Mouse (Mus musculus): ENCODE results near the gene Ninj2. TPM values are rescaled to one million over a fixed set of nuclear protein-coding genes. Genes with fewer than 3 reads are reported as not detected.

The Ninj2 gene
- polyA plus RNA-seq, 1 experiment from 2014 or later: 0.16 TPM

DNA sequence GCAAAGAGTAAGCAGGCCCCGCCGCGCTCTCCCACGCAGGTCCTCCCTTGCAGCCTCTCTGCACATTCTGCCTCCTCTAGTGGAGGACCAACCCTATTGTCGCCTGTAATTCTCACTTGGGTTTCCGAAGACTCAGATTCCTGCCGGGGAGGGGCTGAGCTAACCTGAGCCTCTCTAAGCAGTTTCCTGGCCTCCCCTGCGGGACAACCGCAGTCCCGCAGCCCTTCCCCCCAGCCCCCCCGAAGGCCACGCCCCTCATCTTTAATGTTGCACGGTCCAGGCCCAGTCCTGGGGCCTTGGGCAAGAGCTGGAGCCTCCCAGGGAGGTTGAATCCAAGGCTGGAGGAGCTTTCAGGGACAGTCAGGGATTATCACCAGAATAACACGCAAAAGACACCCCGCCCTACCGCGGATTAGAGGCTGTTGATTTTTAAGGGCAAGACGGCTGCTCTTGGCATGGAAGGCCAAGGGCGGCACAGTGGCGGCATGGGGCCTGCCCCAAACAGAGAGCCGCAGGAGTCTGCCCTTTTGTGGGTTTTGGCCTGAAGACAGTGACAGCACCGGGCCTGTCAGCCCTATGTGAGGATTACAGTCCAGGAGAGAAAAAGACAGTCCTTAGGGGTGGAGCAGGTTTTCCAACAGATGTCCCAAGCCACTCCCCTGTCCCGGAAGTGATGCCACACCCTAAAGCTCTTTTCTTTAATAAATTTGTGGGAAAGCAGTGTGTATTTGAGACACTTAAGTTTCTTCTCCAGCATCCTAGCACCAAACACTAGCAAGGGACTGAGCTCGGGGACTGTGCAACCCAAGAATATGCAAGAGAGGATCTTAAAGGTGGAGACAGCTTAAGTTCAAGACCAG lies 95.5 kb downstream of the Ninj2 start:
- 0 out of 2 replicates have a peak overlapping the region, but pooled peaks have one; percentile 32 for H3K4me2 ChIP-seq (ENCODE audit: low read depth, low read length)
- no peaks in the 10 kb centered on the region for H3K36me3 ChIP-seq (ENCODE audit: control insufficient read depth, insufficient read depth, low read length)
- no peak overlapping the region for H3K9ac ChIP-seq (ENCODE audit: low read depth, low read length)
- H3K27me3 ChIP-seq (replicated peaks; ENCODE audit: control insufficient read depth, insufficient read depth, low read length): no peaks in the 10 kb centered on the region
- H3K4me3 ChIP-seq (ENCODE audit: low read length): no peak overlapping the region
- WGBS: 33% methylated on average over 24 of the region's 24 CpGs
- no peaks in the 10 kb centered on the region for H3K9me3 ChIP-seq (ENCODE audit: control insufficient read depth, low read length)
- peak; percentile 10; the same call in 1 of the 2 replicates for ATAC-seq
- H3K27ac ChIP-seq (ENCODE audit: low read length): no peak overlapping the region
- peaks cover 5% of the 10 kb centered on the region for H3K4me1 ChIP-seq (ENCODE audit: control insufficient read depth, insufficient read depth, low read length)

GRCm38 (mm10) chr6:120189287-120189686 lies 96.1 kb downstream of the Ninj2 start:
- H3K4me2 ChIP-seq (ENCODE audit: low read depth, low read length): no peak overlapping the region
- no peaks in the 10 kb centered on the region for H3K9me3 ChIP-seq (ENCODE audit: control insufficient read depth, low read length)
- no peak overlapping the region for H3K27ac ChIP-seq (ENCODE audit: low read length)

DNA sequence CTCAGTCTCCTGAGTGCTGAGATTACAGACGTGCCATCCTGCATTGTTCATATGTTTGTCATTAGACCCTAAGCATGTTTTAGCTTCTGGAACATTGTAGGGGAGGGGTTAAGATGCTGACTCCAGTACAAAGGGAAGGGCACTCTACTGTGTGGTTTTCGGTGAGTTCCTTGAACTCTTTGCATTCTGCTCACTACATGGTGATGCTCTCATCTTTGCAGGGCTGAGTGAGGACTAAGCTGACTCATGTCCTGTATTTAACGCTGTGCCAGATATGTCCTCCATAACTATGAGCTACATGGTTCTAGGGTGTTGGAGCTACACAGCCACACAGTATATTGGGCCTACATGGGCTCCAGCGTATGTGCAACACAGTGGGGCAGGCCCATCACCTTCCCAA lies 97.2 kb downstream of the Ninj2 start:
- Histone ChIP-seq H3K9ac (ENCODE audit: low read depth, low read length) (no peak overlapping the region), H3K4me3 (ENCODE audit: low read length) (no peak overlapping the region), H3K27me3 (replicated peaks; ENCODE audit: control insufficient read depth, insufficient read depth, low read length) (no peaks in the 10 kb centered on the region), H3K4me1 (ENCODE audit: control insufficient read depth, insufficient read depth, low read length) (peaks cover 5% of the 10 kb centered on the region), H3K36me3 (ENCODE audit: control insufficient read depth, insufficient read depth, low read length) (no peaks in the 10 kb centered on the region), H3K9me3 (ENCODE audit: control insufficient read depth, low read length) (no peaks in the 10 kb centered on the region), H3K4me2 (ENCODE audit: low read depth, low read length) (no peak overlapping the region), H3K27ac (ENCODE audit: low read length) (no peak overlapping the region)
- WGBS: 92% methylated on average over 4 of the region's 4 CpGs
- no peak for ATAC-seq

More at GRCm38 (mm10) chr6:120189287-120189686, 96.1 kb downstream of the Ninj2 start:
- Histone ChIP-seq H3K9ac (ENCODE audit: low read depth, low read length) (no peak overlapping the region), H3K36me3 (ENCODE audit: control insufficient read depth, insufficient read depth, low read length) (no peaks in the 10 kb centered on the region), H3K4me1 (ENCODE audit: control insufficient read depth, insufficient read depth, low read length) (peaks cover 5% of the 10 kb centered on the region), H3K27me3 (replicated peaks; ENCODE audit: control insufficient read depth, insufficient read depth, low read length) (no peaks in the 10 kb centered on the region), H3K4me3 (ENCODE audit: low read length) (no peak overlapping the region)
- 87% methylated on average over 5 of the region's 5 CpGs for WGBS
- ATAC-seq: no peak

- H3K4me3 ChIP-seq (ENCODE audit: low read length): no peak overlapping the region
- H3K9ac ChIP-seq (ENCODE audit: low read depth, low read length): no peak overlapping the region
- no peak overlapping the region for H3K27ac ChIP-seq (ENCODE audit: low read length)
- 46% methylated on average over 4 of the region's 4 CpGs for WGBS
- H3K36me3 ChIP-seq (ENCODE audit: control insufficient read depth, insufficient read depth, low read length): no peaks in the 10 kb centered on the region
- H3K9me3 ChIP-seq (ENCODE audit: control insufficient read depth, low read length): no peaks in the 10 kb centered on the region
- H3K27me3 ChIP-seq (replicated peaks; ENCODE audit: control insufficient read depth, insufficient read depth, low read length): no peaks in the 10 kb centered on the region
- no peak for ATAC-seq
- peaks cover 5% of the 10 kb centered on the region for H3K4me1 ChIP-seq (ENCODE audit: control insufficient read depth, insufficient read depth, low read length)
- H3K4me2 ChIP-seq (ENCODE audit: low read depth, low read length): no peak overlapping the region
Observed at GRCm38 (mm10) chr6:120190912-120191311, 97.8 kb downstream of the Ninj2 start.

DNA sequence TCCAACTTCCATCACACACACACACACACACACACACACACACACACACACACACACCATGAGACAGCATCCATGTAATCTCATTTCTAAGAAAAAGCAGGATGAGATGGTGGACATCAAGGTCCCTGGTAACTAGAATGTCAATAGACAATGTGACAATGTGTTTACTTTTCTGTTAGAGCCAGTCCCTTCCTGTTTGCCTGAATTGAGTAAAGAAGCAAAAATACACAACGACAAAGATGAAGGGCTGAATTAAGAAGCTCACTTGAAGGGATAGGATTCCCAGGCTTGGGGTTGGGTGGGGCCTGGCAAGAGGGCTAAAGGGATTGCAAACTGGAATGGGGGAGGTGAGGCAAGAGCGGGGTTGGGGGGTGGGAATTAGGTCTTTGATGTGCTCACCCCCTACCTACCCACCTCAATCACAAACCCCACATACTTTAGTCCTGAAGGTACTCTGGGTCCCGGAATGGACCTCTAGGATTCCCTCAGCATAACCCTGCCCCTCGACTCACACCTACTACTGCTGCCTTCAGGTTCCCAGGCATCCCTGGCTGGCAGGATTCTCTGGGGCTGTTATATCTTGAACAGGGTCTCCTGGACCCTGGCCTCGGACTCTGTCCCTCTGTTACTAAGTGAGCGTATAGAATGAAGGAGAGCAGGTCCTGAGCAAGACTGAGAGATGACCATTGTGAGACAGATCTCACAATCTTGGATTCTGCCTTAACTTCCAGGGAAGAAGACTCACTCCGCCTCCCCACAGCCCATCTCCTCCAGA lies 98.4 kb downstream of the Ninj2 start:
- WGBS: 55% methylated on average over 7 of the region's 7 CpGs
- no peak overlapping the region for H3K27ac ChIP-seq (ENCODE audit: low read length)
- ATAC-seq: no peak

GRCm38 (mm10) chr6:120192211-120192870 lies 99.2 kb downstream of the Ninj2 start:
- 28% methylated on average over 14 of the region's 15 CpGs for WGBS
- Histone ChIP-seq H3K4me1 (ENCODE audit: control insufficient read depth, insufficient read depth, low read length) (peaks cover 5% of the 10 kb centered on the region), H3K27ac (ENCODE audit: low read length) (no peak overlapping the region), H3K4me2 (ENCODE audit: low read depth, low read length) (no peak overlapping the region), H3K9me3 (ENCODE audit: control insufficient read depth, low read length) (no peaks in the 10 kb centered on the region), H3K4me3 (ENCODE audit: low read length) (no peak overlapping the region), H3K36me3 (ENCODE audit: control insufficient read depth, insufficient read depth, low read length) (no peaks in the 10 kb centered on the region), H3K27me3 (replicated peaks; ENCODE audit: control insufficient read depth, insufficient read depth, low read length) (no peaks in the 10 kb centered on the region), H3K9ac (ENCODE audit: low read depth, low read length) (peak overlapping the region; percentile 30; the same call in 1 of the 2 replicates)
- peak; percentile 59 for ATAC-seq

More for the DNA sequence above, 98.4 kb downstream of the Ninj2 start:
- no peak overlapping the region for H3K4me2 ChIP-seq (ENCODE audit: low read depth, low read length)
- H3K36me3 ChIP-seq (ENCODE audit: control insufficient read depth, insufficient read depth, low read length): no peaks in the 10 kb centered on the region
- no peaks in the 10 kb centered on the region for H3K27me3 ChIP-seq (replicated peaks; ENCODE audit: control insufficient read depth, insufficient read depth, low read length)
- no peak overlapping the region for H3K4me3 ChIP-seq (ENCODE audit: low read length)
- peaks cover 5% of the 10 kb centered on the region for H3K4me1 ChIP-seq (ENCODE audit: control insufficient read depth, insufficient read depth, low read length)
- H3K9me3 ChIP-seq (ENCODE audit: control insufficient read depth, low read length): no peaks in the 10 kb centered on the region
- H3K9ac ChIP-seq (ENCODE audit: low read depth, low read length): no peak overlapping the region

DNA sequence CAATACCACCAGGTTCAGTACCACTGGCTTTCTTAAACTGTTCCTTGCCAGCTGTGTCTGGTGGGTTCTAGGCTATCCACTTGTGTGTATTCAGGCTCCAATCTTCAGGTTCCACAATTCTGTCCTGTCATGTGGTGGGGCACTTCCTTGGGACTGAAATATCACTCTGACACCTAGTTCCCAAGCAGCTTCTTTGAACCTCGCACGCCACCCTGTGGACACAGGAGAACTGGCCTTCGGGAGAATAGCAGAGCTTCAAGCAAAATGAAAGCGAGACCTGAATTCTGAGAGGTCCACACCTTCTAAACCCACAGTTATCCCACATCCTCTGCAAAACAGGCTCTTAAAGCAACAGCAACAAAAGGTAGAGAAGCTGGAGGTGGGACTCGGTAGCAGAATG lies 100.0 kb downstream of the Ninj2 start:
- no peaks in the 10 kb centered on the region for H3K27me3 ChIP-seq (replicated peaks; ENCODE audit: control insufficient read depth, insufficient read depth, low read length)
- 0 out of 2 replicates have a peak, but pooled peaks have one; percentile 31 for ATAC-seq
- H3K27ac ChIP-seq (ENCODE audit: low read length): no peak overlapping the region
- no peak overlapping the region for H3K9ac ChIP-seq (ENCODE audit: low read depth, low read length)
- no peaks in the 10 kb centered on the region for H3K36me3 ChIP-seq (ENCODE audit: control insufficient read depth, insufficient read depth, low read length)
- 31% methylated on average over 5 of the region's 5 CpGs for WGBS
- no peak overlapping the region for H3K4me2 ChIP-seq (ENCODE audit: low read depth, low read length)
- H3K4me1 ChIP-seq (ENCODE audit: control insufficient read depth, insufficient read depth, low read length): peaks cover 5% of the 10 kb centered on the region; the same call in 1 of the 2 replicates
- H3K9me3 ChIP-seq (ENCODE audit: control insufficient read depth, low read length): no peaks in the 10 kb centered on the region
- no peak overlapping the region for H3K4me3 ChIP-seq (ENCODE audit: low read length)

GRCm38 (mm10) chr6:120193793-120194192 lies 100.6 kb downstream of the Ninj2 start:
- WGBS: 61% methylated on average over 1 of the region's 1 CpGs
- Histone ChIP-seq H3K27ac (ENCODE audit: low read length) (no peak overlapping the region), H3K9me3 (ENCODE audit: control insufficient read depth, low read length) (no peaks in the 10 kb centered on the region), H3K36me3 (ENCODE audit: control insufficient read depth, insufficient read depth, low read length) (no peaks in the 10 kb centered on the region), H3K9ac (ENCODE audit: low read depth, low read length) (no peak overlapping the region), H3K4me3 (ENCODE audit: low read length) (no peak overlapping the region), H3K4me1 (ENCODE audit: control insufficient read depth, insufficient read depth, low read length) (peaks cover 5% of the 10 kb centered on the region; the same call in 1 of the 2 replicates), H3K27me3 (replicated peaks; ENCODE audit: control insufficient read depth, insufficient read depth, low read length) (no peaks in the 10 kb centered on the region), H3K4me2 (ENCODE audit: low read depth, low read length) (no peak overlapping the region)
- ATAC-seq: no peak

GRCm38 (mm10) chr6:120194305-120194704 lies 101.2 kb downstream of the Ninj2 start:
- WGBS: 57% methylated on average over 10 of the region's 10 CpGs

More at GRCm38 (mm10) chr6:120194305-120194704, 101.2 kb downstream of the Ninj2 start:
- Histone ChIP-seq H3K9me3 (ENCODE audit: control insufficient read depth, low read length) (no peaks in the 10 kb centered on the region), H3K4me1 (ENCODE audit: control insufficient read depth, insufficient read depth, low read length) (peaks cover 7% of the 10 kb centered on the region), H3K27me3 (replicated peaks; ENCODE audit: control insufficient read depth, insufficient read depth, low read length) (no peaks in the 10 kb centered on the region), H3K36me3 (ENCODE audit: control insufficient read depth, insufficient read depth, low read length) (no peaks in the 10 kb centered on the region), H3K27ac (ENCODE audit: low read length) (no peak overlapping the region), H3K4me2 (ENCODE audit: low read depth, low read length) (no peak overlapping the region), H3K9ac (ENCODE audit: low read depth, low read length) (no peak overlapping the region), H3K4me3 (ENCODE audit: low read length) (no peak overlapping the region)
- ATAC-seq: no peak
